Mouse (Mus musculus) hindbrain, embryonic 14.5 days (tissue): Measurements from ENCODE around the gene Slc35b2. TPM values are rescaled to one million over a fixed set of nuclear protein-coding genes. Genes with fewer than 3 reads are reported as not detected.

Experiments used
- ATAC-seq: fragments of 200-750 bp; cut with Nextera tagmentation; 2 replicates; pipeline ENCODE4 v1.8.0; 2017; ENCODE audit warnings: moderate number of reproducible peaks, mild to moderate bottlenecking, moderate TSS enrichment, moderate library complexity; ENCODE audit not compliant: low FRiP score
- DNase-seq: peaks from one replicate; pipeline ENCODE4 v3.0.0-alpha.2; 2015; ENCODE audit warnings: low spot score
- H3K27ac ChIP-seq: fragments of 300-500 bp; sonication (generic); 2 replicates; pipeline ENCODE4 v1.5.1; 2014; ENCODE audit warnings: mild to moderate bottlenecking, moderate library complexity
- H3K27me3 ChIP-seq: fragments of 300-500 bp; sonication (generic); 2 replicates; pipeline ENCODE4 v1.6.1; 2014; ENCODE audit warnings: mild to moderate bottlenecking, low read length, mixed read lengths; ENCODE audit not compliant: control insufficient read depth, insufficient read depth
- H3K36me3 ChIP-seq: fragments of 300-500 bp; sonication (generic); replicated peaks from 2 replicates; pipeline ENCODE4 v1.6.1; 2014; ENCODE audit not compliant: control insufficient read depth, insufficient read depth
- H3K4me1 ChIP-seq: fragments of 300-500 bp; sonication (generic); replicated peaks from 2 replicates; pipeline ENCODE4 v1.6.1; 2014; ENCODE audit warnings: antibody characterized with exemption, low read length, mixed read lengths; ENCODE audit not compliant: control insufficient read depth, insufficient read depth
- H3K4me2 ChIP-seq: fragments of 300-500 bp; sonication (generic); replicated peaks from 2 replicates; pipeline ENCODE4 v1.6.1; 2014; ENCODE audit warnings: mild to moderate bottlenecking, moderate library complexity
- H3K4me3 ChIP-seq: fragments of 300-500 bp; sonication (generic); replicated peaks from 2 replicates; pipeline ENCODE4 v1.5.1; 2014; ENCODE audit warnings: mild to moderate bottlenecking, low read length
- H3K9ac ChIP-seq: fragments of 300-500 bp; sonication (generic); 2 replicates; pipeline ENCODE4 v1.6.1; 2014
- H3K9me3 ChIP-seq: fragments of 300-500 bp; sonication (generic); 2 replicates; pipeline ENCODE4 v1.6.1; 2016; ENCODE audit warnings: low read length; ENCODE audit not compliant: control insufficient read depth
- WGBS: fragments of 180-500 bp; shearing (Covaris S2); extraction: QIAGEN DNeasy Blood & Tissue Kit; methylation state at CpG from one replicate; pipeline ENCODE4 v1.1.7; 2014; 5-methylcytosine and 5-hydroxymethylcytosine counted together
- polyA plus RNA-seq: library from polyadenylated mRNA; unstranded; fragments of >200 nt; fragmentation: Nextera tagmentation; extraction: Ambion mirVana; gene quantifications from 2 replicates; pipeline ENCODE4 v1.2.1, GENCODE M21; 2014

Gene Slc35b2
- polyA plus RNA-seq, 1 experiment from 2014 or later, result 83.1 TPM

GRCm38 (mm10) chr17:45557998-45558862 is 5.4 kb upstream of the Slc35b2 start:
- DNase-seq (no peak), ATAC-seq (no peak)
- WGBS, result 74% methylated on average over 16 of the region's 16 CpGs
- peaks cover 4% of the 10 kb centered on the region for H3K4me1 ChIP-seq
- H3K4me2 ChIP-seq, result no peak overlapping the region
- H3K9ac ChIP-seq, result no peak overlapping the region
- H3K9me3 ChIP-seq, result no peaks in the 10 kb centered on the region
- H3K27me3 ChIP-seq, result no peaks in the 10 kb centered on the region
- no peak overlapping the region for H3K27ac ChIP-seq
- H3K36me3 ChIP-seq, result no peaks in the 10 kb centered on the region
- H3K4me3 ChIP-seq, result no peak overlapping the region

DNA sequence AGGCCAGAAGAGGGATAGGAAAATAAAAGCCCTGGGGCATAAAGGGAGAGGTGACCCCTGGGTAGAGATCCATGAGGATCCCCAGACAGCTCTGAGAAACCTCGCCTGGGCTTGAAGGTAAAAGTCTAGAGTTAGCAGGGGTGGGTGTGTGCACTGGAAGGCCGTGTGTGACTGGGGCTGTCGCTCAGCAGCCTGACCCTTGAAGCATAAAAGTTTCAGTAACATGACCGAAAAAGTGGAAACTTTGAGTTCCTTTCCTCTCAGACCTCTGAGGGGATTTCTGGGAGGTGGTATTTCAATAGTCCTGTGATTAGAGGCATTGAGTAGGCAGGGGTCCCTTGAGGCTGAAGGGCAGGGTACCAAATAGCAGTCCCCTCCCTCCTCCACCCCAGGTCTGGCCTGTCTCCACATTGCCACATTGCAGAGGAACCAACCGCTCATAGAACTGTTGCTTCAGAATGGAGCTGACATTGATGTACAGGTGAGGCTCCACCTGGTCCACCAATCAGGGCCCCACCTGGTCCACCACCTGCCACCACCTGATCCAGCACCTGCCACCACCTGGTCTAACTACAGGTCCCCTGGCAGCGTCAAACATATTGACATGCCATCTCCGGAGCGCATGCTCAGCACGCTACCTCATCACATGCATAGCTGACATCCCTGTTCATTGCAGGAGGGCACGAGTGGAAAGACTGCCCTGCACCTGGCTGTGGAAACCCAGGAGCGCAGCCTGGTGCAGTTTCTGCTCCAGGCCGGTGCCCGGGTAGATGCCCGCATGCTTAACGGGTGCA is 3.7 kb upstream of the Slc35b2 start:
- no peaks in the 10 kb centered on the region for H3K9me3 ChIP-seq
- H3K4me2 ChIP-seq, result no peak overlapping the region
- WGBS, result 86% methylated on average over 15 of the region's 15 CpGs
- no peak overlapping the region for H3K27ac ChIP-seq
- DNase-seq (no peak), ATAC-seq (no peak)
- no peak overlapping the region for H3K4me3 ChIP-seq
- H3K4me1 ChIP-seq, result peaks cover 10% of the 10 kb centered on the region
- no peaks in the 10 kb centered on the region for H3K36me3 ChIP-seq
- no peak overlapping the region for H3K9ac ChIP-seq
- H3K27me3 ChIP-seq, result no peaks in the 10 kb centered on the region

GRCm38 (mm10) chr17:45563216-45563615 is 458 bp upstream of the Slc35b2 start:
- peak overlapping the region; percentile 78; the same call in 1 of the 2 replicates for H3K4me2 ChIP-seq

DNA sequence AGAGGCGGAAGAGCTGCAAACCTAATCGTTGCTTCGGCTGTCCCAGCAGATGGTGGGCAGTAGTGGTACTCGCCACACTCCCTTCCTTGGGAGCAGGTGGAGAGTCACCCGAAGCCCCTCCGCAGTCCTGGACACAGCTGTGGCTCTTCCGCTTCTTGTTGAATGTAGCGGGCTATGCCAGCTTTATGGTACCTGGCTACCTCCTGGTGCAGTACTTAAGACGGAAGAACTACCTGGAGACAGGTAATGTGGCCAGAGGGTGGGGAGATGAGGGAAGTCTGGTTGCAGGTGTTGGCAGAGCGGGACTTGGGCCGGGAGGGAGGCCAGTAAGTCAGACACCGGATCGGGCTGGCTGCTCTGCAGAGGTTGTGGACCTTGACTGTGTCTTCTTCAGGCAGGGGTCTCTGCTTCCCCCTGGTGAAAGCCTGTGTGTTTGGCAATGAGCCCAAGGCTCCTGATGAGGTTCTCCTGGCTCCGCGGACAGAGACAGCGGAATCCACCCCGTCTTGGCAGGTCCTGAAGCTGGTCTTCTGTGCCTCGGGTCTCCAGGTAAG is 934 bp downstream of the Slc35b2 start:
- 10% methylated on average over 18 of the region's 18 CpGs for WGBS
- ATAC-seq (no peak; the same call in none of the 2 replicates), DNase-seq (no peak)
- H3K27me3 ChIP-seq, result no peaks in the 10 kb centered on the region
- peak overlapping the region; percentile 78 for H3K4me2 ChIP-seq
- peaks cover 36% of the 10 kb centered on the region for H3K36me3 ChIP-seq
- peak overlapping the region; percentile 75 for H3K4me3 ChIP-seq
- H3K27ac ChIP-seq, result peak overlapping the region; percentile 79
- peaks cover 11% of the 10 kb centered on the region for H3K4me1 ChIP-seq
- no peaks in the 10 kb centered on the region for H3K9me3 ChIP-seq
- peak overlapping the region; percentile 81 for H3K9ac ChIP-seq

More at GRCm38 (mm10) chr17:45563216-45563615, 458 bp upstream of the Slc35b2 start:
- H3K27me3 ChIP-seq, result no peaks in the 10 kb centered on the region
- ATAC-seq (no peak), DNase-seq (no peak)
- peaks cover 11% of the 10 kb centered on the region for H3K4me1 ChIP-seq
- no peaks in the 10 kb centered on the region for H3K9me3 ChIP-seq
- no peak overlapping the region for H3K27ac ChIP-seq
- H3K9ac ChIP-seq, result no peak overlapping the region
- WGBS, result 84% methylated on average over 12 of the region's 12 CpGs
- H3K36me3 ChIP-seq, result peaks cover 22% of the 10 kb centered on the region
- no peak overlapping the region for H3K4me3 ChIP-seq

DNA sequence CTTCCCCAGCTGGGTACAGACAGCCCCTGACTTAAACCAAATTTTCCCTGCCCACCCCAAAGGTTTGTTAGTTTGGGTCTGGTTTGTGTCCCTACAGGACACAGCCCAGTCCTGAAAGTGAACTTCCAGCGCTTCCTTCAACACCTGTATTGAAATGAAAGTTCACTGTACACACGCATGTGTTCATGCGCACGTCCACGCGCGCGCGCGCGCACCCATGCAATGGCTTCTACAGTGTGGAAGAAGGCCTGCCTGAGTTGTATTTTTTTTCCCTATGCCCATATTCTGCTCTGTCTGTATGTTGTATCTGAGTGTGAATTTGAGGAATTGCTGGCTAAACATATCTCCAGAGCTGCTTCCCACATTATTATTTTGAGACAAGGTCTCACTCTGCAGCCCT is 1.4 kb downstream of the Slc35b2 start:
- H3K9ac ChIP-seq, result peak overlapping the region; percentile 81
- DNase-seq, result no peak
- H3K27me3 ChIP-seq, result no peaks in the 10 kb centered on the region
- ATAC-seq, result no peak
- H3K36me3 ChIP-seq, result peaks cover 41% of the 10 kb centered on the region
- H3K4me1 ChIP-seq, result peaks cover 11% of the 10 kb centered on the region
- whole genome bisulfite sequencing, result 96% methylated on average over 11 of the region's 11 CpGs
- H3K27ac ChIP-seq, result no peak overlapping the region
- H3K4me3 ChIP-seq, result peak overlapping the region; percentile 75
- peak overlapping the region; percentile 78 for H3K4me2 ChIP-seq
- H3K9me3 ChIP-seq, result no peaks in the 10 kb centered on the region

- ATAC-seq (no peak), DNase-seq (no peak)
- no peak overlapping the region for H3K9ac ChIP-seq
- no peak overlapping the region for H3K4me2 ChIP-seq
- no peaks in the 10 kb centered on the region for H3K27me3 ChIP-seq
- H3K27ac ChIP-seq, result no peak overlapping the region
- H3K4me1 ChIP-seq, result peaks cover 13% of the 10 kb centered on the region
- no peak overlapping the region for H3K4me3 ChIP-seq
- H3K36me3 ChIP-seq, result peaks cover 50% of the 10 kb centered on the region
- no peaks in the 10 kb centered on the region for H3K9me3 ChIP-seq
- 73% methylated on average over 1 of the region's 1 CpGs for WGBS
Observed at GRCm38 (mm10) chr17:45566031-45566359, 2.3 kb downstream of the Slc35b2 start.

DNA sequence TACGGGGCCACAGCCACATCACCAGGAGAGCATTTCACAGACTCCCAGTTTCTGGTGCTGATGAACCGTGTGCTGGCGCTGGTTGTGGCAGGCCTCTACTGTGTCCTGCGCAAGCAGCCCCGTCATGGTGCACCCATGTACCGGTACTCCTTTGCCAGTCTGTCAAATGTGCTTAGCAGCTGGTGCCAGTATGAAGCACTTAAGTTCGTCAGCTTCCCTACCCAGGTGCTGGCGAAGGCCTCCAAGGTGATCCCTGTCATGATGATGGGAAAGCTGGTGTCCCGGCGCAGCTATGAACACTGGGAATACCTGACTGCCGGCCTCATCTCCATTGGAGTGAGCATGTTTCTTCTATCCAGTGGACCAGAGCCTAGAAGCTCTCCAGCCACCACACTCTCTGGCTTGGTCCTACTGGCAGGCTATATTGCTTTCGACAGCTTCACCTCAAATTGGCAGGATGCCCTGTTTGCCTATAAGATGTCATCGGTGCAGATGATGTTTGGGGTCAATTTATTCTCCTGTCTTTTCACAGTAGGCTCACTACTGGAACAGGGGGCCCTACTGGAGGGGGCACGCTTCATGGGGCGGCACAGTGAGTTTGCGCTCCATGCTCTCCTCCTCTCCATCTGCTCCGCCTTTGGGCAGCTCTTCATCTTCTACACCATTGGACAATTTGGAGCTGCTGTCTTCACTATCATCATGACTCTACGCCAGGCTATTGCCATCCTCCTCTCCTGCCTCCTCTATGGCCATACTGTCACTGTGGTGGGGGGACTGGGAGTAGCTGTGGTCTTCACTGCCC is 2.9 kb downstream of the Slc35b2 start:
- 70% methylated on average over 18 of the region's 18 CpGs for WGBS
- no peak overlapping the region for H3K9ac ChIP-seq
- ATAC-seq, result no peak
- H3K27ac ChIP-seq, result no peak overlapping the region
- peaks cover 19% of the 10 kb centered on the region for H3K4me1 ChIP-seq
- DNase-seq, result no peak
- H3K4me3 ChIP-seq, result no peak overlapping the region
- no peaks in the 10 kb centered on the region for H3K9me3 ChIP-seq
- no peaks in the 10 kb centered on the region for H3K27me3 ChIP-seq
- H3K36me3 ChIP-seq, result peaks cover 56% of the 10 kb centered on the region
- H3K4me2 ChIP-seq, result no peak overlapping the region

DNA sequence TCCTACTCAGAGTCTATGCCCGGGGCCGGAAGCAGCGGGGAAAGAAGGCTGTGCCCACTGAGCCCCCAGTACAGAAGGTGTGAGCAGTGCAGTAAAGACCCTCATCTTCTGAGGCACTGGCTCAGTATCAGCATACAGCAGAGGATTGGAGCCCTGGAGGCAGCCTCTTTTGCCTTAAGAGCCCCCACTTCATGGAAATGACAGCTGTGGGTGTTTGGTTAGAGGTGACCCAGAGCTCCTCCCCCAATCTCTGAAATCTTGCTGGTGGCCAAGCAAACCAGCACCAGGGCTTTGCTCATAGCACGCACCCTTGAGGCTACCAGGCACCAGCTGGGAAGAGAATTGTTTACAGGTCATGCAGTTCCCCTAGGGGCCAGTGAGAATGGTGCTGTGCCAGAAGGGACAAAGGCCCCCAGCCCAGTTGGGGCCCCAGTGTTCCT is 3.5 kb downstream of the Slc35b2 start:
- Histone ChIP-seq H3K4me3 (no peak overlapping the region), H3K27me3 (no peaks in the 10 kb centered on the region), H3K36me3 (peaks cover 61% of the 10 kb centered on the region), H3K9ac (no peak overlapping the region), H3K4me2 (no peak overlapping the region), H3K4me1 (peaks cover 24% of the 10 kb centered on the region), H3K27ac (no peak overlapping the region), H3K9me3 (no peaks in the 10 kb centered on the region)
- no peak for ATAC-seq
- WGBS, result 37% methylated on average over 4 of the region's 4 CpGs
- no peak for DNase-seq
